Mouse (Mus musculus) C2C12 (cell line): ENCODE measurements around the gene Car10.

ENCODE experiments used
- CTCF ChIP-seq: IDR thresholded peaks from one replicate; pipeline ENCODE4 v1.5.1; 2011; ENCODE audit not compliant: control insufficient read depth, insufficient read depth, insufficient read length
- MAX ChIP-seq: IDR thresholded peaks from one replicate; pipeline ENCODE4 v1.6.1; 2011; ENCODE audit warnings: mild to moderate bottlenecking, control low read depth
- USF1 ChIP-seq: IDR thresholded peaks from one replicate; pipeline ENCODE4 v1.6.1; 2011; ENCODE audit warnings: low read depth, mild to moderate bottlenecking, control low read depth, moderate library complexity

- no peak for TF ChIP-seq MAX
- TF ChIP-seq CTCF = no peak
- TF ChIP-seq USF1 = no peak
These were observed 247.0 kb downstream of the Car10 start for GRCm38 (mm10) chr11:93344869-93345268.
